Mouse (Mus musculus) heart, embryonic 14.5 days (tissue): Measurements from ENCODE around the gene Bckdhb. TPM values are rescaled to one million over a fixed set of nuclear protein-coding genes. Genes with fewer than 3 reads are reported as not detected.

Experiments used
- ATAC-seq: fragments of 200-750 bp; cut with Nextera tagmentation; 2 replicates; pipeline ENCODE4 v1.8.0; 2017; ENCODE audit warnings: low read depth, moderate TSS enrichment; ENCODE audit not compliant: insufficient number of reproducible peaks, insufficient read depth, low FRiP score
- H3K27ac ChIP-seq, 2 experiments: fragments of 200-500 bp in 1 of 2; fragments of 300-500 bp in 1 of 2; sonication (generic) in 1 of 2; replicated peaks in 1 of 2; 2 replicates each; pipeline ENCODE4 v1.5.1; 2012 to 2014; ENCODE audit warnings: low read depth in 2 of 2, low read length in 2 of 2, control low read depth in 1 of 2, mild to moderate bottlenecking in 1 of 2, mixed read lengths in 1 of 2; ENCODE audit not compliant: control insufficient read depth in 1 of 2, insufficient read depth in 1 of 2
- H3K27me3 ChIP-seq: fragments of 300-500 bp; sonication (generic); 2 replicates; pipeline ENCODE4 v1.6.1; 2014; ENCODE audit warnings: mild to moderate bottlenecking, low read length, control low read depth; ENCODE audit not compliant: control insufficient read depth, insufficient read depth
- H3K36me3 ChIP-seq: fragments of 300-500 bp; sonication (generic); 2 replicates; pipeline ENCODE4 v1.6.1; 2014; ENCODE audit warnings: mild to moderate bottlenecking, control low read depth, low read length, mixed read lengths; ENCODE audit not compliant: control insufficient read depth, insufficient read depth
- H3K4me1 ChIP-seq, 2 experiments: fragments of 200-500 bp in 1 of 2; fragments of 300-500 bp in 1 of 2; sonication (generic) in 1 of 2; 2 replicates each; pipeline ENCODE4 v1.6.1; 2012 to 2014; ENCODE audit warnings: low read length in 2 of 2, control low read depth in 1 of 2, mixed read lengths in 1 of 2; ENCODE audit not compliant: control insufficient read depth in 2 of 2, insufficient read depth in 2 of 2
- H3K4me2 ChIP-seq: fragments of 300-500 bp; sonication (generic); 2 replicates; pipeline ENCODE4 v1.6.1; 2014; ENCODE audit warnings: mild to moderate bottlenecking, low read length
- H3K4me3 ChIP-seq, 2 experiments: fragments of 200-500 bp in 1 of 2; fragments of 300-500 bp in 1 of 2; sonication (generic) in 1 of 2; 2 replicates each; pipeline ENCODE4 v1.5.1; 2012 to 2014; ENCODE audit warnings: low read length in 2 of 2, mild to moderate bottlenecking in 2 of 2, control low read depth in 1 of 2, low read depth in 1 of 2, moderate library complexity in 1 of 2; ENCODE audit not compliant: control insufficient read depth in 1 of 2, insufficient read depth in 1 of 2
- H3K9ac ChIP-seq: fragments of 300-500 bp; sonication (generic); 2 replicates; pipeline ENCODE4 v1.6.1; 2014; ENCODE audit warnings: mild to moderate bottlenecking, low read length
- H3K9me3 ChIP-seq: fragments of 300-500 bp; sonication (generic); 2 replicates; pipeline ENCODE4 v1.6.1; 2016; ENCODE audit warnings: low read length, control low read depth; ENCODE audit not compliant: control insufficient read depth
- WGBS: fragments of 180-500 bp; shearing (Covaris S2); extraction: QIAGEN DNeasy Blood & Tissue Kit; methylation state at CpG from one replicate; pipeline ENCODE4 v1.1.7; 2014; 5-methylcytosine and 5-hydroxymethylcytosine counted together
- polyA plus RNA-seq: library from polyadenylated mRNA; unstranded; fragments of >200 nt; fragmentation: Nextera tagmentation; extraction: Ambion mirVana; gene quantifications from 2 replicates; pipeline ENCODE4 v1.2.1, GENCODE M21; 2014

Gene Bckdhb
- polyA plus RNA-seq, 1 experiment from 2014 or later, result 56.4 TPM

DNA sequence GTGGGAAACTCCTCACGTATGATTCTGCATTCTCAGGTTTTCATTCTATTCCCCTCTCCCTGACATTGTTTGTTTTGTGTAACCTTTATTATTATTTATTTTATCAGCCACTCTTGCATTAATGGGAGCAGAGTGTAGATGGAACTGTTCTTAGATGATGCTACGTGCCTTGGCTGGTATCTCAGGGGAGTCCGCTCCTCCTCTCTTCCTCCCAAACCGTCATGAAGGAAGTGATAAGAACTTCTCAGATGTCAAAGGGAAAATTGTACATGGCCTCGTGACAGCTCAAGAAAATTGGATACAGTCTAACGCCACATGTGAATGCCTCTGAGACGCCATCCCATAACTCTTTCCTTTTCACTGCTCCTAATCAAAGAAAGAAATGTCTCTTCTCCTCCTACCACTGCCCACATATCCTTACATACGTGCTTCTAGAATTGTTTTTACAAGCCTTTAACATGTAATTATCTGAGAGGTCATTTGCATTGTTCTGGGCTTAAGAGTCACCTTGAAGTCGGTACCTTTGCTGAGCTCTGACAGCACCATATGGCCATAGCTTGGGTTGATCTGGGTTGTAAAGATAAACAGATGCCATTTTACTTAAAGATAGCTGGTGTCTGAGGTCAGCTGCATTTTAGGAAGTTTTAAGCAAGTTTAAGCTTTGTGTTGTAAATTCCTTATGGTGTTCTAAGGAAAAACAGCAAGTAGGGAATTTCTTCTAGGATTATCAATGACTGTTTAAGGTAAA lies 165.5 kb downstream of the Bckdhb start:
- Histone ChIP-seq H3K9me3 (no peaks in the 10 kb centered on the region), H3K36me3 (no peaks in the 10 kb centered on the region), H3K4me1 (0 out of 4 replicates have a peak, but pooled peaks cover 2 to 3% of the 10 kb centered on the region in 2 experiments), H3K4me2 (no peak overlapping the region), H3K27me3 (no peaks in the 10 kb centered on the region), H3K9ac (no peak overlapping the region), H3K4me3 (no peak overlapping the region), H3K27ac (no peak overlapping the region)
- ATAC-seq, result no peak
- 57% methylated on average over 9 of the region's 9 CpGs for WGBS

- 87% methylated on average over 8 of the region's 8 CpGs for WGBS
- Histone ChIP-seq H3K9me3 (no peaks in the 10 kb centered on the region), H3K9ac (no peak overlapping the region), H3K27me3 (no peaks in the 10 kb centered on the region), H3K4me3 (no peak overlapping the region), H3K27ac (no peak overlapping the region), H3K4me1 (0 out of 4 replicates have a peak, but pooled peaks cover 2 to 3% of the 10 kb centered on the region in 2 experiments), H3K4me2 (no peak overlapping the region), H3K36me3 (no peaks in the 10 kb centered on the region)
- ATAC-seq, result no peak
Observed at GRCm38 (mm10) chr9:84092994-84093393, 168.0 kb downstream of the Bckdhb start.

DNA sequence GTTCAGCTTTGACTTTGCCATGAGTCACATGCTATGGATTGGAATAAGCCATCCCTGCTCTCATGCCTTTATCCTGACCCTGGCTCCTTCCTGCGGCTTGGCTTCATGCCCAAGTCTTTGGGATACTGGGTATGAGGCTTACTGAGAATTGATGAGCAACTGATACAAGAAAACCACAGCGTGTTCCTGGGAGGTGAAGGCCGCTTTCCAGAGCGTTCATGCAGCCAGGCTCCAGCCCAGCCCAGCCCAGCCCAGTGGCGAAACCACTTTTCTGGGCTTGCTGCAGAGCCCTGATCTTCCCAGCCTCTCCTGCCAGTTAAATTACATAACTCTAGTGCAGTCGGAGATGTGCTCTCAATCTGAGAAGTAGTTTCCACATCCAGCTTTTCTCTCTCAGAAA lies 169.2 kb downstream of the Bckdhb start:
- H3K9ac ChIP-seq, result no peak overlapping the region
- H3K4me2 ChIP-seq, result no peak overlapping the region
- ATAC-seq, result no peak
- WGBS, result 87% methylated on average over 6 of the region's 6 CpGs
- no peaks in the 10 kb centered on the region for H3K27me3 ChIP-seq
- H3K4me3 ChIP-seq, result no peak overlapping the region
- H3K9me3 ChIP-seq, result no peaks in the 10 kb centered on the region
- no peak overlapping the region for H3K27ac ChIP-seq
- no peaks in the 10 kb centered on the region for H3K36me3 ChIP-seq
- H3K4me1 ChIP-seq, result 0 out of 4 replicates have a peak, but pooled peaks cover 2 to 3% of the 10 kb centered on the region in 2 experiments

DNA sequence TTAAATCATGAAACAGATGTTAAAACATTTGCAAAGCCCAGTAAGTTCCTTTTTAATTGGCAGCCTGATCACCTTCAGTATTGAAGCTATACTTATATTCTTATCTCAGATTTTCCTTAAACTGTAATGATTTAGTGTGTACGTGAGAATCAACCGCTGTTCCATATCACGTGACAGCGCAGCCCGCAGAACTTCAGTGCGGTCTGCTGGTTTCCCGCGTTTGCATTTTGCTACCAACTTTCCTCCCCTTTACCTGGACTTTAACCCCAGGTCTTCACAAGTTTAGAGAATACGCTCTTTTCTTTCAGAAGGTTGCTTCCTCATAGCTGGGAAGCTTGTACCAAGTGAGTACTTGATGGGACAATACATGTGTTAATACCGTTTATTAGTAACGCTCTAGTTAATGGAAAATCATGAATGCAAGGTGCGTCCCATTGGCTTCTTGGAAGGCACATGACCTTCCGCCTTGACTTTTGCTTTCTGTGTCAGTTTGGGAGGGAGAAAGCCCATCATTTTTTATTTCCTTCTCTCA lies 171.6 kb downstream of the Bckdhb start:
- Histone ChIP-seq H3K27ac (no peak overlapping the region), H3K9me3 (no peaks in the 10 kb centered on the region)

DNA sequence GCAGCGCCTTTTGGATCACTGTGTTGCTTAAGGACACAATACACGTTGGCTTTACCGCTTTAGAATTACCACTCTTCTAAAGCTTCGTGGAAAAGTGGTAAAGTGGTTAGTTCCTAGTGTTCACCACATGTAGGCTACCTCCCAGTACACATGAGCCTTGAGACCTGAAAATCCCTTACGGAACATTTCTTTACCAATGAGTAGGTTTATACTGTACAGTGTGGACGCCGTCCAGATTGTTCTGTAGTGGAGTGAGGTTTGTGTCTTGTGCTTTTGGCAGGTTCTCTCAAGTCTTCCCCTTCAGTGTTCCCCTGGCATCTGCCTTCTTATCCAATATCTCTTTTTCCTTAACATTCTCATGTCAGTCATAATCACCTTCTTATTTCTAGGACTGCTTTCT lies 178.4 kb downstream of the Bckdhb start:
- Histone ChIP-seq H3K4me3 (no peak overlapping the region), H3K9ac (no peak overlapping the region), H3K27ac (no peak overlapping the region), H3K27me3 (no peaks in the 10 kb centered on the region), H3K4me1 (no peaks in the 10 kb centered on the region; a peak in 1 of 4 replicates), H3K36me3 (no peaks in the 10 kb centered on the region), H3K4me2 (no peak overlapping the region), H3K9me3 (no peaks in the 10 kb centered on the region)
- WGBS, result 87% methylated on average over 7 of the region's 7 CpGs
- ATAC-seq, result no peak

More for the DNA sequence above, 171.6 kb downstream of the Bckdhb start:
- H3K9ac ChIP-seq, result no peak overlapping the region
- no peaks in the 10 kb centered on the region for H3K27me3 ChIP-seq
- H3K4me1 ChIP-seq, result 0 out of 4 replicates have a peak, but pooled peaks cover 0 to 2% of the 10 kb centered on the region in 2 experiments
- H3K4me3 ChIP-seq, result no peak overlapping the region
- H3K4me2 ChIP-seq, result no peak overlapping the region
- ATAC-seq, result no peak
- WGBS, result 93% methylated on average over 13 of the region's 13 CpGs
- no peaks in the 10 kb centered on the region for H3K36me3 ChIP-seq

DNA sequence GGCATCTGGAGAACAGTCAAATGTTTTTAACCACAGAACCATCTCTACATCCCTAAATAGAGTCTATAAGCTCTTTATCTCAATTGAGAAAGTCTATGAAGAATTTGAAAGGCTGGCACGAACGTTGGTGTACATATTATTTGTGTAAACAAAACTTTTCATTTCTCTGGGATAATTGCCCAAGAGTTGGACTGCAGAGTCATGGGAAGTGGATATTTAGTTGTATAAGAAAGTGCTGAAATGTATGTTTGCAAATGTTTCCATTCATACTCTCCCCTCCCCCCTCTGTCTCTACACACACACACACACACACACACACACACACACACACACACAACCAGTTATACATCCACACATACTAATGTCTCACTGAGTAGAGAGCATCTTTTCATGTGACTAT lies 181.5 kb downstream of the Bckdhb start:
- no peak for ATAC-seq
- H3K9ac ChIP-seq, result no peak overlapping the region
- H3K4me1 ChIP-seq, result peaks cover 0 to 3% of the 10 kb centered on the region in 2 experiments; a peak in 1 of 4 replicates
- H3K4me3 ChIP-seq, result no peak overlapping the region
- H3K27ac ChIP-seq, result no peak overlapping the region
- no peaks in the 10 kb centered on the region for H3K27me3 ChIP-seq
- 75% methylated on average over 2 of the region's 2 CpGs for WGBS
- no peaks in the 10 kb centered on the region for H3K36me3 ChIP-seq
- no peaks in the 10 kb centered on the region for H3K9me3 ChIP-seq
- H3K4me2 ChIP-seq, result no peak overlapping the region

- Histone ChIP-seq H3K4me3 (no peak overlapping the region), H3K36me3 (no peaks in the 10 kb centered on the region), H3K9ac (no peak overlapping the region), H3K4me2 (0 out of 2 replicates have a peak overlapping the region, but pooled peaks have one; percentile 4), H3K27ac (no peak overlapping the region), H3K9me3 (no peaks in the 10 kb centered on the region), H3K4me1 (peaks cover 3 to 5% of the 10 kb centered on the region in 2 experiments; a peak in 3 of 4 replicates), H3K27me3 (no peaks in the 10 kb centered on the region)
- no peak for ATAC-seq
- 79% methylated on average over 20 of the region's 20 CpGs for WGBS
Observed at GRCm38 (mm10) chr9:84107045-84107813, 182.3 kb downstream of the Bckdhb start.
